Mouse (Mus musculus): Measurements from ENCODE around the gene Dennd5a. TPM values are rescaled to one million over a fixed set of nuclear protein-coding genes. Genes with fewer than 3 reads are reported as not detected.

Dennd5a gene
- polyA plus RNA-seq, 1 experiment from 2014 or later: 13.8 TPM

GRCm38 (mm10) chr7:109863561-109863960 lies 96.7 kb downstream of the Dennd5a start:
- no peak for ATAC-seq (ENCODE audit: low FRiP score, low TSS enrichment)
- Histone ChIP-seq H3K27me3 (ENCODE audit: control insufficient read depth, insufficient read depth, low read length) (no peaks in the 10 kb centered on the region), H3K36me3 (ENCODE audit: control insufficient read depth, insufficient read depth, low read length) (no peaks in the 10 kb centered on the region), H3K9me3 (ENCODE audit: control insufficient read depth, low read length) (no peaks in the 10 kb centered on the region), H3K4me1 (replicated peaks; ENCODE audit: control insufficient read depth, insufficient read depth) (peaks cover 3% of the 10 kb centered on the region; the same call in 1 of the 2 replicates), H3K27ac (replicated peaks) (no peak overlapping the region), H3K9ac (ENCODE audit: low read length) (no peak overlapping the region), H3K4me3 (ENCODE audit: low read depth, low read length) (no peak overlapping the region), H3K4me2 (replicated peaks; ENCODE audit: low read depth) (no peak overlapping the region)
- TF ChIP-seq CTCF (IDR thresholded peaks at IDR 0.05; ENCODE audit: low read depth) (no peak), EP300 (optimal IDR thresholded peaks at IDR 0.05) (no peak)
- 35% methylated on average over 4 of the region's 4 CpGs for WGBS
- no peak for DNase-seq (ENCODE audit: low spot score)

- Histone ChIP-seq H3K4me2 (replicated peaks; ENCODE audit: low read depth) (no peak overlapping the region), H3K27ac (replicated peaks) (no peak overlapping the region), H3K36me3 (ENCODE audit: control insufficient read depth, insufficient read depth, low read length) (no peaks in the 10 kb centered on the region), H3K27me3 (ENCODE audit: control insufficient read depth, insufficient read depth, low read length) (no peaks in the 10 kb centered on the region), H3K9me3 (ENCODE audit: control insufficient read depth, low read length) (no peaks in the 10 kb centered on the region), H3K9ac (ENCODE audit: low read length) (no peak overlapping the region), H3K4me1 (replicated peaks; ENCODE audit: control insufficient read depth, insufficient read depth) (no peaks in the 10 kb centered on the region; the same call in 1 of the 2 replicates), H3K4me3 (ENCODE audit: low read depth, low read length) (no peak overlapping the region)
- WGBS: 78% methylated on average over 7 of the region's 7 CpGs
- TF ChIP-seq EP300 (optimal IDR thresholded peaks at IDR 0.05) (no peak), CTCF (IDR thresholded peaks at IDR 0.05; ENCODE audit: low read depth) (no peak)
- DNase-seq (ENCODE audit: low spot score): no peak
- ATAC-seq (ENCODE audit: low FRiP score, low TSS enrichment): no peak
These were observed 100.1 kb downstream of the Dennd5a start for GRCm38 (mm10) chr7:109860162-109860561.

- TF ChIP-seq EP300 (optimal IDR thresholded peaks at IDR 0.05) (no peak), CTCF (IDR thresholded peaks at IDR 0.05; ENCODE audit: low read depth) (no peak)
- Histone ChIP-seq H3K27ac (replicated peaks) (no peak overlapping the region), H3K4me2 (replicated peaks; ENCODE audit: low read depth) (no peak overlapping the region), H3K36me3 (ENCODE audit: control insufficient read depth, insufficient read depth, low read length) (no peaks in the 10 kb centered on the region), H3K27me3 (ENCODE audit: control insufficient read depth, insufficient read depth, low read length) (no peaks in the 10 kb centered on the region), H3K4me1 (replicated peaks; ENCODE audit: control insufficient read depth, insufficient read depth) (no peaks in the 10 kb centered on the region; the same call in 1 of the 2 replicates), H3K9ac (ENCODE audit: low read length) (no peak overlapping the region), H3K4me3 (ENCODE audit: low read depth, low read length) (no peak overlapping the region), H3K9me3 (ENCODE audit: control insufficient read depth, low read length) (no peaks in the 10 kb centered on the region)
- WGBS: 34% methylated on average over 6 of the region's 6 CpGs
- peak; percentile 74 for ATAC-seq (ENCODE audit: low FRiP score, low TSS enrichment)
- no peak for DNase-seq (ENCODE audit: low spot score)
These were observed 100.9 kb downstream of the Dennd5a start for GRCm38 (mm10) chr7:109859354-109859753.

GRCm38 (mm10) chr7:109852752-109853212 lies 107.5 kb downstream of the Dennd5a start:
- WGBS: 11% methylated on average over 7 of the region's 7 CpGs
- ATAC-seq (ENCODE audit: low FRiP score, low TSS enrichment): peak; percentile 79
- TF ChIP-seq EP300 (optimal IDR thresholded peaks at IDR 0.05) (no peak), CTCF (IDR thresholded peaks at IDR 0.05; ENCODE audit: low read depth) (no peak)

GRCm38 (mm10) chr7:109852017-109852416 lies 108.3 kb downstream of the Dennd5a start:
- ATAC-seq (ENCODE audit: low FRiP score, low TSS enrichment): no peak
- Histone ChIP-seq H3K4me2 (replicated peaks; ENCODE audit: low read depth) (no peak overlapping the region), H3K9ac (ENCODE audit: low read length) (no peak overlapping the region), H3K4me1 (replicated peaks; ENCODE audit: control insufficient read depth, insufficient read depth) (0 out of 2 replicates have a peak, but pooled peaks cover 2% of the 10 kb centered on the region), H3K36me3 (ENCODE audit: control insufficient read depth, insufficient read depth, low read length) (no peaks in the 10 kb centered on the region), H3K27me3 (ENCODE audit: control insufficient read depth, insufficient read depth, low read length) (no peaks in the 10 kb centered on the region), H3K27ac (replicated peaks) (no peak overlapping the region), H3K4me3 (ENCODE audit: low read depth, low read length) (no peak overlapping the region), H3K9me3 (ENCODE audit: control insufficient read depth, low read length) (no peaks in the 10 kb centered on the region)
- 74% methylated on average over 7 of the region's 7 CpGs for WGBS
- DNase-seq (ENCODE audit: low spot score): no peak
- TF ChIP-seq CTCF (IDR thresholded peaks at IDR 0.05; ENCODE audit: low read depth) (no peak), EP300 (optimal IDR thresholded peaks at IDR 0.05) (no peak)

More at GRCm38 (mm10) chr7:109852752-109853212, 107.5 kb downstream of the Dennd5a start:
- H3K9me3 ChIP-seq (ENCODE audit: control insufficient read depth, low read length): no peaks in the 10 kb centered on the region
- H3K4me3 ChIP-seq (ENCODE audit: low read depth, low read length): no peak overlapping the region
- H3K4me2 ChIP-seq (replicated peaks; ENCODE audit: low read depth): no peak overlapping the region
- no peaks in the 10 kb centered on the region for H3K27me3 ChIP-seq (ENCODE audit: control insufficient read depth, insufficient read depth, low read length)
- no peak overlapping the region for H3K27ac ChIP-seq (replicated peaks)
- H3K9ac ChIP-seq (ENCODE audit: low read length): no peak overlapping the region
- peak; percentile 48 for DNase-seq (ENCODE audit: low spot score)
- H3K36me3 ChIP-seq (ENCODE audit: control insufficient read depth, insufficient read depth, low read length): no peaks in the 10 kb centered on the region
- 0 out of 2 replicates have a peak, but pooled peaks cover 2% of the 10 kb centered on the region for H3K4me1 ChIP-seq (replicated peaks; ENCODE audit: control insufficient read depth, insufficient read depth)

- 71% methylated on average over 3 of the region's 3 CpGs for WGBS
- DNase-seq (ENCODE audit: low spot score) (no peak), ATAC-seq (ENCODE audit: low FRiP score, low TSS enrichment) (no peak)
- TF ChIP-seq EP300 (optimal IDR thresholded peaks at IDR 0.05) (no peak), CTCF (IDR thresholded peaks at IDR 0.05; ENCODE audit: low read depth) (no peak)
- no peak overlapping the region for H3K4me3 ChIP-seq (ENCODE audit: low read depth, low read length)
- H3K27me3 ChIP-seq (ENCODE audit: control insufficient read depth, insufficient read depth, low read length): no peaks in the 10 kb centered on the region
- no peak overlapping the region for H3K9ac ChIP-seq (ENCODE audit: low read length)
- H3K9me3 ChIP-seq (ENCODE audit: control insufficient read depth, low read length): no peaks in the 10 kb centered on the region
- no peak overlapping the region for H3K4me2 ChIP-seq (replicated peaks; ENCODE audit: low read depth)
- no peaks in the 10 kb centered on the region for H3K36me3 ChIP-seq (ENCODE audit: control insufficient read depth, insufficient read depth, low read length)
- no peak overlapping the region for H3K27ac ChIP-seq (replicated peaks)
- H3K4me1 ChIP-seq (replicated peaks; ENCODE audit: control insufficient read depth, insufficient read depth): 0 out of 2 replicates have a peak, but pooled peaks cover 2% of the 10 kb centered on the region
These were observed 109.7 kb downstream of the Dennd5a start for GRCm38 (mm10) chr7:109850531-109850930.

All from stomach, postnatal 0 days (tissue).